Mouse (Mus musculus) MEL (cell line): Measurements from ENCODE around the gene Gm28047. TPM values are rescaled to one million over a fixed set of nuclear protein-coding genes. Genes with fewer than 3 reads are reported as not detected.

Experiments
- DNase-seq: peaks from one replicate; pipeline ENCODE4 v3.0.0; 2011; ENCODE audit warnings: low read depth, low spot score
- H3K27ac ChIP-seq: 2 replicates; pipeline ENCODE4 v1.5.1; 2012; ENCODE audit warnings: low read depth, mild to moderate bottlenecking, control low read depth, low read length, moderate library complexity; ENCODE audit not compliant: control insufficient read depth
- H3K27me3 ChIP-seq, 2 experiments: fragments of 150-350 bp in 1 of 2; sonication (generic) in 1 of 2; 2 replicates each; pipeline ENCODE4 v1.6.1; 2012; ENCODE audit warnings: low read length in 2 of 2, mild to moderate bottlenecking in 2 of 2, improper control_type of control experiment in 1 of 2, moderate library complexity in 1 of 2; ENCODE audit not compliant: insufficient read depth in 2 of 2, control insufficient read depth in 1 of 2
- H3K36me3 ChIP-seq, 2 experiments: 2 replicates each; pipeline ENCODE4 v1.6.1; 2012 to 2014; ENCODE audit warnings: low read length in 2 of 2, improper control_type of control experiment in 1 of 2, inconsistent platforms in 1 of 2, mild to moderate bottlenecking in 1 of 2; ENCODE audit not compliant: insufficient read depth in 2 of 2, control insufficient read depth in 1 of 2
- H3K4me1 ChIP-seq, 2 experiments: fragments of 150-350 bp in 1 of 2; sonication (generic) in 1 of 2; 2 replicates each; pipeline ENCODE4 v1.6.1; 2012; ENCODE audit warnings: low read length in 2 of 2, improper control_type of control experiment in 1 of 2, mild to moderate bottlenecking in 1 of 2; ENCODE audit not compliant: insufficient read depth in 2 of 2, control insufficient read depth in 1 of 2
- H3K4me3 ChIP-seq, 2 experiments: fragments of 150-350 bp in 1 of 2; sonication (generic) in 1 of 2; 2 replicates each; pipeline ENCODE4 v1.5.1; 2012; ENCODE audit warnings: low read depth in 2 of 2, low read length in 2 of 2, mild to moderate bottlenecking in 2 of 2, moderate library complexity in 2 of 2, control low read depth in 1 of 2, improper control_type of control experiment in 1 of 2; ENCODE audit not compliant: control insufficient read depth in 1 of 2, insufficient read depth in 1 of 2
- H3K79me2 ChIP-seq: 2 replicates; pipeline ENCODE4 v1.6.1; 2012; ENCODE audit warnings: mild to moderate bottlenecking, low read length, moderate library complexity; ENCODE audit not compliant: control insufficient read depth, poor library complexity, insufficient read depth
- H3K9ac ChIP-seq: 2 replicates; pipeline ENCODE4 v1.6.1; 2012; ENCODE audit warnings: low read depth, mild to moderate bottlenecking, control low read depth, low read length, moderate library complexity; ENCODE audit not compliant: control insufficient read depth, poor library complexity, severe bottlenecking
- H3K9me3 ChIP-seq: fragments of 150-350 bp; sonication (generic); replicated peaks from 2 replicates; pipeline ENCODE4 v1.6.1; 2012; ENCODE audit warnings: mild to moderate bottlenecking, low read length, improper control_type of control experiment, moderate library complexity; ENCODE audit not compliant: insufficient read depth
- CHD1 ChIP-seq: IDR thresholded peaks from 2 replicates; pipeline ENCODE4 v1.6.1; 2012; ENCODE audit warnings: low read depth, mild to moderate bottlenecking, inconsistent platforms, low read length, improper control_type of control experiment
- CHD2 ChIP-seq: IDR thresholded peaks from 2 replicates; pipeline ENCODE4 v1.6.1; 2011; ENCODE audit warnings: low read length, improper control_type of control experiment
- ETS1 ChIP-seq: IDR thresholded peaks from 2 replicates; pipeline ENCODE4 v1.6.1; 2012; ENCODE audit warnings: low read depth, mild to moderate bottlenecking, inconsistent platforms, low read length, improper control_type of control experiment, moderate library complexity
- GATA1 ChIP-seq: IDR thresholded peaks from 2 replicates; pipeline ENCODE4 v1.6.1; 2011; ENCODE audit warnings: low read depth, low read length, improper control_type of control experiment
- JUND ChIP-seq: IDR thresholded peaks from 2 replicates; pipeline ENCODE4 v1.6.1; 2011; ENCODE audit warnings: low read depth, mild to moderate bottlenecking, improper control_type of control experiment, low read length
- MAX ChIP-seq: IDR thresholded peaks from 2 replicates; pipeline ENCODE4 v1.6.1; 2011; ENCODE audit warnings: low read length, improper control_type of control experiment
- MEF2A ChIP-seq: IDR thresholded peaks from 2 replicates; pipeline ENCODE4 v1.6.1; 2014; ENCODE audit warnings: low read depth, mild to moderate bottlenecking, inconsistent platforms, low read length, improper control_type of control experiment; ENCODE audit not compliant: poor library complexity, insufficient replicate concordance, severe bottlenecking; ENCODE audit errors: extremely low read depth
- MXI1 ChIP-seq: IDR thresholded peaks from 2 replicates; pipeline ENCODE4 v1.6.1; 2011; ENCODE audit warnings: mild to moderate bottlenecking, low read depth, low read length, improper control_type of control experiment
- NRF1 ChIP-seq: IDR thresholded peaks from 2 replicates; pipeline ENCODE4 v1.6.1; 2014; ENCODE audit warnings: low read depth, mild to moderate bottlenecking, inconsistent platforms, low read length, improper control_type of control experiment, moderate library complexity; ENCODE audit not compliant: poor library complexity, insufficient read depth, severe bottlenecking
- POLR2AphosphoS2 ChIP-seq: IDR thresholded peaks from 2 replicates; pipeline ENCODE4 v1.6.1; 2011; ENCODE audit warnings: low read length, improper control_type of control experiment
- POLR2AphosphoS5 ChIP-seq: IDR thresholded peaks from 2 replicates; pipeline ENCODE4 v1.6.1; 2012; ENCODE audit warnings: low read depth, borderline replicate concordance, mild to moderate bottlenecking, inconsistent platforms, low read length, moderate library complexity, mixed read lengths
- SMC3 ChIP-seq: IDR thresholded peaks from 2 replicates; pipeline ENCODE4 v1.6.1; 2011; ENCODE audit warnings: low read depth, low read length, improper control_type of control experiment
- TBP ChIP-seq: IDR thresholded peaks from 2 replicates; pipeline ENCODE4 v1.8.0; 2011; ENCODE audit warnings: low read depth, low read length, improper control_type of control experiment
- TCF12 ChIP-seq: IDR thresholded peaks from 2 replicates; pipeline ENCODE4 v1.6.1; 2014; ENCODE audit warnings: low read depth, mild to moderate bottlenecking, inconsistent platforms, low read length, improper control_type of control experiment, moderate library complexity
- UBTF ChIP-seq: IDR thresholded peaks from 2 replicates; pipeline ENCODE4 v1.6.1; 2012; ENCODE audit warnings: low read depth, mild to moderate bottlenecking, inconsistent platforms, low read length, improper control_type of control experiment, moderate library complexity, borderline replicate concordance; ENCODE audit not compliant: insufficient read depth
- ZC3H11A ChIP-seq: IDR thresholded peaks from 2 replicates; pipeline ENCODE4 v1.6.1; 2012; ENCODE audit warnings: low read depth, mild to moderate bottlenecking, inconsistent platforms, low read length, improper control_type of control experiment
- ZMIZ1 ChIP-seq: IDR thresholded peaks from 2 replicates; pipeline ENCODE4 v1.6.1; 2012; ENCODE audit warnings: low read depth, mild to moderate bottlenecking, inconsistent platforms, low read length, improper control_type of control experiment, moderate library complexity
- ZNF384 ChIP-seq: IDR thresholded peaks from 2 replicates; pipeline ENCODE4 v1.6.1; 2012; ENCODE audit warnings: low read depth, mild to moderate bottlenecking, inconsistent platforms, low read length, improper control_type of control experiment
- polyA plus RNA-seq, 2 experiments: library from polyadenylated mRNA; stranded (reverse) in 1 of 2; unstranded in 1 of 2; fragments of >175 nt in 1 of 2; fragments of >200 nt in 1 of 2; gene quantifications; 2 replicates each; pipeline versions ENCODE4 v1.2.1 to v1.2.4; 2012; ENCODE audit warnings: low replicate concordance in 2 of 2, low read depth in 1 of 2; ENCODE audit not compliant: insufficient read length in 2 of 2, insufficient read depth in 1 of 2, missing spikeins in 1 of 2
- total RNA-seq: library from RNA; depleted of rRNA; stranded (reverse); fragments of 300-350 nt; gene quantifications from 2 replicates; pipeline ENCODE4 v1.2.3, GENCODE M21; 2012

Gene Gm28047
- total and polyA plus RNA-seq, 3 experiments = 0.52 TPM; not detected in 2

DNA sequence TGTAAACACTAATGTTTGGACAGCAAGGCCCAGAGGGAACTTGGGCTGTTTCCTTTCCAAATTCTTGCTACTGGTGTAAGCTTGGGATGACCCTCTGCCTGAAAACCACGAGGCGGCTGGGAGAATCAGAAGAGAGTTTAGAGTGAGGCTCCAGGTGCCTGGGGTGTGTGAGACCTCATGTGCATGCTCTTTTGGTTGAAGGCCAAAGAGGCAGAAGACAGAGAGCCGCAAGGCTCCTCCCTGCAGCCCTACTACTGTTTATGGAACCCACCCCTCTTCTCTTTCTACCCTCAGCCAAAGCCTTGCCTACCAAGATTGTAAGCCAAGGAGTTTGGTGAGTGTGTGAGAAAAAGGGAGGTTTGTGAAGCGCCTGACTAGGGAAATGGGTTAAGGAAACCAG, 109.1 kb downstream of the Gm28047 start:
- H3K27ac ChIP-seq = no peak overlapping the region
- H3K4me1 ChIP-seq = peaks cover 5 to 21% of the 10 kb centered on the region in 2 experiments; a peak in 3 of 4 replicates
- no peak overlapping the region for H3K9ac ChIP-seq
- peaks cover 0 to 9% of the 10 kb centered on the region in 2 experiments; a peak in 2 of 4 replicates for H3K36me3 ChIP-seq
- no peak overlapping the region for H3K4me3 ChIP-seq
- no peaks in the 10 kb centered on the region for H3K9me3 ChIP-seq
- DNase-seq = no peak
- no peaks in the 10 kb centered on the region for H3K27me3 ChIP-seq
- no peak for TF ChIP-seq TCF12
- no peak for TF ChIP-seq JUND
- TF ChIP-seq NRF1 = no peak
- TF ChIP-seq TBP = no peak
- TF ChIP-seq SMC3 = no peak
- TF ChIP-seq GATA1 = no peak
- no peak for TF ChIP-seq CHD2
- TF ChIP-seq POLR2AphosphoS2 = no peak
- TF ChIP-seq ZNF384 = no peak
- no peak for TF ChIP-seq ETS1
- no peak for TF ChIP-seq POLR2AphosphoS5
- H3K79me2 ChIP-seq = peaks cover 14% of the 10 kb centered on the region

- Histone ChIP-seq H3K27ac (no peak overlapping the region), H3K4me3 (no peak overlapping the region), H3K4me1 (peaks cover 2 to 19% of the 10 kb centered on the region in 2 experiments; a peak in 3 of 4 replicates), H3K9me3 (no peaks in the 10 kb centered on the region), H3K27me3 (no peaks in the 10 kb centered on the region), H3K9ac (no peak overlapping the region), H3K36me3 (peaks cover 0 to 5% of the 10 kb centered on the region in 2 experiments; a peak in 2 of 4 replicates), H3K79me2 (peaks cover 10% of the 10 kb centered on the region; the same call in 1 of the 2 replicates)
- no peak for TF ChIP-seq GATA1
- no peak for TF ChIP-seq CHD1
- no peak for TF ChIP-seq ETS1
- TF ChIP-seq ZC3H11A = no peak
- TF ChIP-seq JUND = no peak
- TF ChIP-seq MXI1 = no peak
- TF ChIP-seq MEF2A = no peak
- no peak for TF ChIP-seq MAX
- no peak for TF ChIP-seq ZMIZ1
- TF ChIP-seq UBTF = no peak
- no peak for DNase-seq
These were observed 109.6 kb downstream of the Gm28047 start for GRCm38 (mm10) chr15:102515261-102515660.
